Mouse (Mus musculus) kidney, postnatal 4 days (tissue): ENCODE data around the gene Tfap2a.
A peak's percentile ranks its signal among the peaks of the same experiment; 100 is the strongest.

Source experiments
- DNase-seq, 2 experiments: peaks; one replicate each; pipeline ENCODE4 v3.0.0; 2021; ENCODE audit warnings: mixed read lengths in 2 of 2

Tfap2a gene

GRCm38 (mm10) chr13:40733542-40734151 lies 4.5 kb downstream of the Tfap2a start:
- DNase-seq: peak in 1 of 2 experiments; percentile 51

GRCm38 (mm10) chr13:40732816-40733541 lies 5.2 kb downstream of the Tfap2a start:
- no peak for DNase-seq

GRCm38 (mm10) chr13:40732085-40732484 lies 6.1 kb downstream of the Tfap2a start:
- no peak for DNase-seq

GRCm38 (mm10) chr13:40731179-40731841 lies 6.9 kb downstream of the Tfap2a start:
- DNase-seq: peak; percentile 67 to 75

- DNase-seq: peak; percentile 65 to 75
These were observed 7.5 kb downstream of the Tfap2a start for GRCm38 (mm10) chr13:40730651-40731178.

GRCm38 (mm10) chr13:40729592-40730431 lies 8.4 kb downstream of the Tfap2a start:
- peak in 1 of 2 experiments; percentile 62 for DNase-seq

GRCm38 (mm10) chr13:40729037-40729436 lies 9.1 kb downstream of the Tfap2a start:
- no peak for DNase-seq

- no peak for DNase-seq
These were observed 9.6 kb downstream of the Tfap2a start for GRCm38 (mm10) chr13:40728626-40728990.

- peak in 1 of 2 experiments; percentile 51 for DNase-seq
These were observed 10.2 kb downstream of the Tfap2a start for GRCm38 (mm10) chr13:40727731-40728625.

- no peak for DNase-seq
These were observed 12.3 kb downstream of the Tfap2a start for GRCm38 (mm10) chr13:40725924-40726323.

GRCm38 (mm10) chr13:40723598-40723920 lies 14.6 kb downstream of the Tfap2a start:
- no peak for DNase-seq

- peak; percentile 96 to 97 for DNase-seq
These were observed 15.2 kb downstream of the Tfap2a start for GRCm38 (mm10) chr13:40722741-40723597.

- DNase-seq: no peak
These were observed 18.5 kb downstream of the Tfap2a start for GRCm38 (mm10) chr13:40719741-40720082.

GRCm38 (mm10) chr13:40719066-40719740 lies 19.0 kb downstream of the Tfap2a start:
- no peak for DNase-seq

- DNase-seq: peak in 1 of 2 experiments; percentile 57
These were observed 21.1 kb downstream of the Tfap2a start for GRCm38 (mm10) chr13:40716771-40717716.

- no peak for DNase-seq
These were observed 23.6 kb downstream of the Tfap2a start for GRCm38 (mm10) chr13:40714531-40714930.

GRCm38 (mm10) chr13:40713681-40714080 lies 24.5 kb downstream of the Tfap2a start:
- no peak for DNase-seq

GRCm38 (mm10) chr13:40713241-40713640 lies 24.9 kb downstream of the Tfap2a start:
- no peak for DNase-seq

- DNase-seq: no peak
These were observed 25.7 kb downstream of the Tfap2a start for GRCm38 (mm10) chr13:40712526-40712832.
